Mouse (Mus musculus) megakaryocyte, embryonic 14.5 days (primary cell): ENCODE measurements around the gene Gm28635.

Source experiments
- FLI1 ChIP-seq: IDR thresholded peaks from 2 replicates; pipeline ENCODE4 v1.6.1; 2012; ENCODE audit warnings: low read length, inconsistent platforms, mixed read lengths
- GATA1 ChIP-seq: IDR thresholded peaks from 3 replicates; pipeline ENCODE4 v1.6.1; 2012; ENCODE audit warnings: mixed read lengths, low read length, inconsistent platforms, borderline replicate concordance

- TF ChIP-seq GATA1 (no peak), FLI1 (no peak)
These were observed 80.7 kb downstream of the Gm28635 start for GRCm38 (mm10) chr2:84597123-84597522.
